Mouse (Mus musculus): ENCODE measurements around the gene Myo15. TPM values are rescaled to one million over a fixed set of nuclear protein-coding genes. Genes with fewer than 3 reads are reported as not detected.
"Not testable (repeated sequence)": the region's sequence is repeated elsewhere in the genome, so short reads cannot be mapped to it uniquely, and the experiment has no call there.

Myo15 gene
- polyA plus RNA-seq, 1 experiment from 2014 or later: 0.28 TPM

- Histone ChIP-seq H3K27me3 (ENCODE audit: insufficient read depth, poor library complexity, severe bottlenecking) (no peaks in the 10 kb centered on the region), H3K27ac (peak overlapping the region; percentile 97; the same call in 1 of the 2 replicates), H3K9me3 (no peaks in the 10 kb centered on the region), H3K4me1 (peaks cover 37% of the 10 kb centered on the region), H3K36me3 (peaks cover 25% of the 10 kb centered on the region), H3K4me3 (peak overlapping the region; percentile 98)
- no peak for DNase-seq (ENCODE audit: low spot score)
- 13% methylated on average over 2 of the region's 2 CpGs for WGBS
These were observed 70.4 kb downstream of the Myo15 start for GRCm38 (mm10) chr11:60539540-60539939.

- no peak for DNase-seq (ENCODE audit: low spot score)
- no peak overlapping the region for H3K27ac ChIP-seq
- H3K36me3 ChIP-seq: peaks cover 25% of the 10 kb centered on the region
- no peaks in the 10 kb centered on the region for H3K27me3 ChIP-seq (ENCODE audit: insufficient read depth, poor library complexity, severe bottlenecking)
- 13% methylated on average over 4 of the region's 4 CpGs for WGBS
- H3K4me3 ChIP-seq: peak overlapping the region; percentile 98
- peaks cover 40% of the 10 kb centered on the region for H3K4me1 ChIP-seq
- no peaks in the 10 kb centered on the region for H3K9me3 ChIP-seq
These were observed 71.0 kb downstream of the Myo15 start for GRCm38 (mm10) chr11:60540002-60540610.

- peaks cover 45% of the 10 kb centered on the region for H3K4me1 ChIP-seq
- no peak for DNase-seq (ENCODE audit: low spot score)
- H3K27ac ChIP-seq: no peak overlapping the region
These were observed 71.6 kb downstream of the Myo15 start for GRCm38 (mm10) chr11:60540761-60541160.

DNA sequence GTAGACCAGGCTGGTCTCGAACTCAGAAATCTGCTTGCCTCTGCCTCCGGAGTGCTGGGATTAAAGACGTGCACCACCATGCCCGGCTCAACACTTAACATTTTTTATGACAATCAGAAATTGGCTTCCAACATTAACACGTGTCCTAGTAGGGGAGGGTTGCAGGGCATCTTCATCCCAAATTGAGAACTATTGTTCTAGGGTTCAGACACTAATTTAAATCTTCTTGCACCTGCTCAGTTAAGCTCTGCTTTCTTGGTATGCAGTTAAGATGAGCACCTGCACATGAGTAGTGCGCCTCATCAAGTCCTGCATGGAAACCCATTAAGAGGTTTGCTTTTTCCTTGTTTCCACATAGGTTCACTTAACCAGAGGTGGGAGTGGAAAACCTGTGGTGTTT is 72.7 kb downstream of the Myo15 start:
- 87% methylated on average over 6 of the region's 6 CpGs for whole genome bisulfite sequencing
- DNase-seq (ENCODE audit: low spot score): no peak
- Histone ChIP-seq H3K36me3 (peaks cover 25% of the 10 kb centered on the region), H3K4me3 (no peak overlapping the region), H3K27ac (no peak overlapping the region), H3K9me3 (no peaks in the 10 kb centered on the region), H3K27me3 (ENCODE audit: insufficient read depth, poor library complexity, severe bottlenecking) (no peaks in the 10 kb centered on the region), H3K4me1 (peaks cover 45% of the 10 kb centered on the region)

More at GRCm38 (mm10) chr11:60540761-60541160, 71.6 kb downstream of the Myo15 start:
- no peaks in the 10 kb centered on the region for H3K27me3 ChIP-seq (ENCODE audit: insufficient read depth, poor library complexity, severe bottlenecking)
- WGBS: 67% methylated on average over 2 of the region's 2 CpGs
- peak overlapping the region; percentile 98 for H3K4me3 ChIP-seq
- H3K9me3 ChIP-seq: no peaks in the 10 kb centered on the region
- peaks cover 25% of the 10 kb centered on the region for H3K36me3 ChIP-seq

DNA sequence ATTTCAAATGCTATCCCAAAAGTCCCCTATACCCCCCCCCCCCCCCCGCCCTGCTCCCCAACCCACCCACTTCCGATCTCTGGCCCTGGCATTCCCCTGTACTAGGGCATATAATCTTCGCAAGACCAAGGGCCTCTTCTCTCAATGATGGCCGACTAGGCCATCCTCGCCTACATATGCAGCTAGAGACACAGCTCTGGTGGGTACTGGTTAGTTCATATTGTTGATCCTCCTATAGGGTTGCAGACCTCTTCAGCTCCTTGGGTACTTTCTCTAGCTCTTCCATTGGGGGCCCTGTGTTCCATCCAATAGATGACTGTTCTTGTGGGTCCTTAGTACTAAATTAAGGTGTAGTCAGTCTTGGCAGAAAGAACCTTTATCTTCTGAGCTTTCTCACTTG is 74.1 kb downstream of the Myo15 start:
- WGBS: 87% methylated on average over 5 of the region's 5 CpGs
- Histone ChIP-seq H3K36me3 (peaks cover 35% of the 10 kb centered on the region), H3K4me1 (peaks cover 51% of the 10 kb centered on the region)
- not testable (repeated sequence) for H3K4me3 ChIP-seq; H3K27ac ChIP-seq; H3K9me3 ChIP-seq; DNase-seq (ENCODE audit: low spot score); H3K27me3 ChIP-seq (ENCODE audit: insufficient read depth, poor library complexity, severe bottlenecking)

- peaks cover 49% of the 10 kb centered on the region for H3K4me1 ChIP-seq
- no peaks in the 10 kb centered on the region for H3K9me3 ChIP-seq
- peaks cover 52% of the 10 kb centered on the region for H3K36me3 ChIP-seq
- no peak overlapping the region for H3K27ac ChIP-seq
- no peak overlapping the region for H3K4me3 ChIP-seq
- DNase-seq (ENCODE audit: low spot score): no peak
- WGBS: 89% methylated on average over 4 of the region's 4 CpGs
- no peaks in the 10 kb centered on the region for H3K27me3 ChIP-seq (ENCODE audit: insufficient read depth, poor library complexity, severe bottlenecking)
These were observed 76.3 kb downstream of the Myo15 start for GRCm38 (mm10) chr11:60545433-60545832.

DNA sequence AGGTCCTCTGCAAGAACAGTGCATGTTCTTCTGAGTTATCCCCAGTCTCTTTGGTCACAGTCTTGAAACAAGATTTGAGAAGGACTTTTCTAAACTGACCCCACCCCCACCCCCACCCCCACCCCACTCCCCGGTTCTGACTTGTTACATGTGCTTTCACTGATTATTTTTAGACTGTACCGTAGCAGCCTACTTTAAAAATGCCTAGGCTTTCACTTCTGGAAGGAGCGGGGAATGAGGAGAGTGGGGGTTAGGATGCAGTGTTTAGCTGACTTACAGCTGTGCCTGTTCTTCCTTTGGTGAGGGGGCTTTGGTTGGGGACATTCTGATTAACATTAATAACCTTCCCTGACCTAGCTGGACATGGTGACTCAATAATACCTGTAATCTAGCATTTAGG is 79.0 kb downstream of the Myo15 start:
- H3K4me1 ChIP-seq: peaks cover 41% of the 10 kb centered on the region; the same call in 1 of the 2 replicates
- no peaks in the 10 kb centered on the region for H3K27me3 ChIP-seq (ENCODE audit: insufficient read depth, poor library complexity, severe bottlenecking)
- H3K36me3 ChIP-seq: peaks cover 64% of the 10 kb centered on the region
- DNase-seq (ENCODE audit: low spot score): no peak
- no peak overlapping the region for H3K27ac ChIP-seq
- H3K9me3 ChIP-seq: no peaks in the 10 kb centered on the region
- 0 out of 2 replicates have a peak overlapping the region, but pooled peaks have one; percentile 0 for H3K4me3 ChIP-seq
- WGBS: 54% methylated on average over 3 of the region's 3 CpGs

DNA sequence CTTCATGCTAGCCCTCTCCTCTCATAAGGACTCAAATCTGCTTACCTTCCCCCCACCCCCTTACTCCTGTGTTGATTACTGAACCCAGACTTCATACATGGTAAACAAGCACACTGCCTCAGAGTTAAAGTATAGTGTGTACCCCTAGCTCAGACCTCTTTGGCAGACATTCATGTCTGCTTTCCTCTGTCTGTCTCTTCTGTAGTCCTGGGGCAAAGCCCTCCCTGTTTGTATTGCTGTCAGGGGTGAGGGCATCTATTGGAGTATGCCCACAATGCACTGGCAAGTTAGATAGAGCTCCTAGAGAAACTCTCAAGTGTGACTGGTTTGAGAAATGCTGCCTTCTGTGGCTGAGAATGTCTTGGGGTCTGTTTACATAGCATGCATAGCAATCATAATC is 84.0 kb downstream of the Myo15 start:
- H3K4me3 ChIP-seq: no peak overlapping the region
- H3K4me1 ChIP-seq: peaks cover 4% of the 10 kb centered on the region; the same call in 1 of the 2 replicates
- no peak overlapping the region for H3K27ac ChIP-seq
- H3K36me3 ChIP-seq: peaks cover 94% of the 10 kb centered on the region
- no peak for DNase-seq (ENCODE audit: low spot score)
- no peaks in the 10 kb centered on the region for H3K9me3 ChIP-seq
- H3K27me3 ChIP-seq (ENCODE audit: insufficient read depth, poor library complexity, severe bottlenecking): no peaks in the 10 kb centered on the region

- H3K4me3 ChIP-seq: no peak overlapping the region
- H3K36me3 ChIP-seq: peaks cover 58% of the 10 kb centered on the region
- no peaks in the 10 kb centered on the region for H3K4me1 ChIP-seq
- H3K27me3 ChIP-seq (ENCODE audit: insufficient read depth, poor library complexity, severe bottlenecking): no peaks in the 10 kb centered on the region
- H3K27ac ChIP-seq: no peak overlapping the region
- no peak for DNase-seq (ENCODE audit: low spot score)
- H3K9me3 ChIP-seq: no peaks in the 10 kb centered on the region
- 87% methylated on average over 3 of the region's 3 CpGs for WGBS
These were observed 88.5 kb downstream of the Myo15 start for GRCm38 (mm10) chr11:60557675-60558074.

DNA sequence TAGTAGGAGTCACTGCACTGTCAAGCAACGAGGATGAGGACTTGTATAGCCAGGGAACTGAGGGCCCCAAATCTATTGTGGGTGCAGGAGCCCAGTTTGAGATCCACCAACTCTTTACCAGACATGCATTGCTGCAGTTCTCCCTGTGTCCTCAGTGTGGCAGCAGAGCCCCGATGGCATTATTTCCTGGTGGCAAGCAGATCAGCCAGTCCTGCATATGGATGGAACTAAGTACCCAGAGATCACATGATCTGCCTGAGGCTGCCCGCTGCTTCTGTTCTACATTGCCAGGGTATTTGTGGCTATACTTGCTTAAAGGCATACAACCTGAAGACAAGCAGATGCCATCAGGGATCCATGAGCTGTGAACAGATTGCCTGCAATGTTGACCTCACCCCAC is 90.2 kb downstream of the Myo15 start:
- no peaks in the 10 kb centered on the region for H3K27me3 ChIP-seq (ENCODE audit: insufficient read depth, poor library complexity, severe bottlenecking)
- H3K36me3 ChIP-seq: peaks cover 42% of the 10 kb centered on the region
- no peak overlapping the region for H3K4me3 ChIP-seq
- no peak overlapping the region for H3K27ac ChIP-seq
- 22% methylated on average over 3 of the region's 3 CpGs for WGBS
- H3K9me3 ChIP-seq: no peaks in the 10 kb centered on the region
- no peaks in the 10 kb centered on the region for H3K4me1 ChIP-seq
- no peak for DNase-seq (ENCODE audit: low spot score)

- not testable (repeated sequence) for DNase-seq (ENCODE audit: low spot score); H3K27ac ChIP-seq; H3K9me3 ChIP-seq; H3K27me3 ChIP-seq (ENCODE audit: insufficient read depth, poor library complexity, severe bottlenecking); H3K36me3 ChIP-seq; H3K4me1 ChIP-seq; H3K4me3 ChIP-seq
- 71% methylated on average over 12 of the region's 12 CpGs for WGBS
These were observed 104.9 kb downstream of the Myo15 start for GRCm38 (mm10) chr11:60574006-60574405.

Measured in heart, embryonic 10.5 days (tissue).